Mouse (Mus musculus) 416B (cell line): ENCODE measurements at regions not wholly inside any gene's neighbourhood (a gene's known extent, or its start where the extent isn't known, plus 50 kb on each side); places are given as distances from the start of the nearest gene placed in this dataset.

Source experiments
- DNase-seq: peaks from one replicate; pipeline ENCODE4 v3.0.0; 2011; ENCODE audit warnings: low read depth

DNA sequence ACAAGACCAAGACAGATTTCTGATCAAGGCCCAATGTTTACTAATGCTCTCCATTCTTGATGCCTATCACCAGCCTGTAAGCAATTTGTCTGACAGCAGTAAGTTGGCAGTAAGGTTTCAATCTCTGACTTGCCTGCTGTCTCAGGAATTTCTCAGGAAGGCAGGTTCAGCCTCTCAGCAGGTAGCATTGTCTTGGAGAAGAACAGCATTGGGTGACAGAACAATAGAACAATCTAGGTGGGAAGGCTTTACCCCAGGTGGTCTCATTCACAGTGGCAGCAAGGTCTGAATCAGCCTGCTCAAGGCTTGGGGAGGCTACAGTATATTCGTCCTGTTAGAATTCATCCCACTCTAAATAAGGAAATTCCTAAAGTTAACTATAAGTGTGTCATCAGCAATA is 81.2 kb upstream of the Chordc1 start:
- DNase-seq = no peak

DNA sequence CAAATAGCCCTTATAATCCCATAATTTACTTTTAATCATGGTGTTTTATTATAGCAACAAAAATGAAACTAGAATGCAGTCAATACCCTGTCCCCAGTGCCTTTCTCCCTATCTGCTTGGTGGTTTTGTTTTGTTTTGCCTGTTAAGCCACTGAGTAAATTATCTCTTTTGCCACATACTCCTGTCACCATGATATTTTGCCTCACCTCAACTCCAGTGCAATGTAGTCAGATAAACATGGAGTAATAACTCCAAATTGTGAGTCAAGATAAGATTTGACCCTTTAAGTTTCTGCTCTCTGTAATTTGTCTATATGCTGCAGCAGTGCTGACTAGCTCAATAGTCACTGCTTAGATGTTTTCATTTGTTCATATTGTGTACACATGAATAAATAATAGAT is 65.3 kb upstream of the Chordc1 start:
- no peak for DNase-seq

DNA sequence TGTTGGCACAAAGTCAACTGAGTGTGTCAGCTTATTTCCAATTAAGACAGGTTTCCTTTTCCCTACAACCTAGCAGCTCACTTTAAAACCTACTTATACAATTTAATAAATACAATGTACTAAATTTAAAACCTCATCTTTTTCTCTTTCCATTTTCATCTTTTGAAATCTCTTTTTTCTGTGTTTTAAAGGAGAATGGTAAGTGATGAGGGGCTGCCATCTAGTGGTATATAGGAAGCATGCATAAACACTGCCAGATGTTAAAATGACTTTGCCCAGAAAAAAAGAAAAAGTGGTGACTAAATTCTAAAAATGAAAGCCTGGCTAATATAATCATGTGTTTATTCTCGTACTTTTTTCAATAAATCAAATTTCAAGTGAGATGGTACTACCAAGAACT is 62.0 kb upstream of the Chordc1 start:
- DNase-seq = peak; percentile 48
